ENCODE assay signal across 8 mouse cellular contexts in genomic region chr14:45423220-45423619, GRCm38 (mm10). TPM values are rescaled to one million over a fixed set of nuclear protein-coding genes. Genes with fewer than 3 reads are reported as not detected.
DNase-seq lines count a peak whose midpoint lies in the region; ATAC-seq and TF ChIP-seq lines count a peak whose summit lies in the region.

No protein-coding gene starts in this region.

- H3K9me3 ChIP-seq in hindbrain, embryonic 16.5 days (ENCODE audit: control insufficient read depth, low read length), result peaks cover 2% of the 10 kb centered on the region; the same call in 1 of the 2 replicates
- peaks cover 7% of the 10 kb centered on the region; the same call in 1 of the 2 replicates for H3K9me3 ChIP-seq in lung, embryonic 14.5 days (ENCODE audit: low read depth, low read length)

- no peak overlapping the region for H3K27ac ChIP-seq in hindbrain, embryonic 16.5 days (ENCODE audit: low read depth, low read length)
- no peak overlapping the region for H3K27ac ChIP-seq in lung, embryonic 14.5 days (ENCODE audit: low read depth)

- 11% methylated on average over 5 of the region's 5 CpGs for WGBS in hindbrain, embryonic 16.5 days
- 2% methylated on average over 5 of the region's 5 CpGs for WGBS in lung, embryonic 14.5 days

- no peaks in the 10 kb centered on the region for H3K36me3 ChIP-seq in hindbrain, embryonic 16.5 days (ENCODE audit: control insufficient read depth, insufficient read depth, low read length)
- no peaks in the 10 kb centered on the region for H3K36me3 ChIP-seq in lung, embryonic 14.5 days (ENCODE audit: insufficient read depth)

- no peak overlapping the region for H3K4me3 ChIP-seq in hindbrain, embryonic 16.5 days (ENCODE audit: low read length)
- no peak overlapping the region for H3K4me3 ChIP-seq in lung, embryonic 14.5 days (ENCODE audit: low read depth, low read length)

- TF ChIP-seq CTCF in lung, embryonic 14.5 days (IDR thresholded peaks at IDR 0.05; ENCODE audit: low read depth), result peak; percentile 84

- ATAC-seq in CD4-positive, CD25-positive, alpha-beta regulatory T cell, adult 4 months, result no peak
- ATAC-seq in hindbrain, embryonic 16.5 days, result peak; percentile 79; the same call in 1 of the 2 replicates
- no peak for ATAC-seq in lung, embryonic 14.5 days (ENCODE audit: insufficient read depth)

- no peak overlapping the region for H3K9ac ChIP-seq in hindbrain, embryonic 16.5 days (ENCODE audit: low read depth, low read length)
- no peak overlapping the region for H3K9ac ChIP-seq in lung, embryonic 14.5 days

- no peaks in the 10 kb centered on the region for H3K4me1 ChIP-seq in hindbrain, embryonic 16.5 days (ENCODE audit: control insufficient read depth, insufficient read depth, low read depth, low read length)
- H3K4me1 ChIP-seq in lung, embryonic 14.5 days (ENCODE audit: insufficient read depth), result no peaks in the 10 kb centered on the region

- DNase-seq in CD4-positive, CD25-positive, alpha-beta regulatory T cell, adult 2 months (ENCODE audit: low read depth, low spot score), result peak; percentile 74
- DNase-seq in right cerebral cortex, adult 2 months (ENCODE audit: low spot score in 2 of 2), result peak; percentile 18 to 36
- no peak for DNase-seq in right cerebral cortex, postnatal 36 days (ENCODE audit: low spot score in 2 of 2)
- peak; percentile 65 to 84 for DNase-seq in cerebellum, postnatal 10 days
- DNase-seq in lung, embryonic 14.5 days, result peak; percentile 94
- DNase-seq in retina, postnatal 1 day, result peak; percentile 83

- H3K4me2 ChIP-seq in hindbrain, embryonic 16.5 days (ENCODE audit: low read length), result no peak overlapping the region
- H3K4me2 ChIP-seq in lung, embryonic 14.5 days, result no peak overlapping the region

- no peaks in the 10 kb centered on the region for H3K27me3 ChIP-seq in hindbrain, embryonic 16.5 days (replicated peaks; ENCODE audit: control insufficient read depth, insufficient read depth, low read length)
- no peaks in the 10 kb centered on the region for H3K27me3 ChIP-seq in lung, embryonic 14.5 days (ENCODE audit: insufficient read depth, low read length)

RNA-seq across cellular contexts. Expression of gene Gnpnat1, which starts 18.5 kb away (rescaled TPM):
- 10 to 100 TPM; 68.3 to 79.2 TPM for polyA plus RNA-seq in CD4-positive, CD25-positive, alpha-beta regulatory T cell, adult 4 months (2017; shearing (Covaris generic))
- 28.5 and 30.4 TPM in 2 replicates for polyA plus RNA-seq in hindbrain, embryonic 16.5 days (2015; fragmentation: Nextera tagmentation; extraction: Ambion mirVana)
- 54.9 and 57.3 TPM in 2 replicates for polyA plus RNA-seq in lung, embryonic 14.5 days (2014; fragmentation: Nextera tagmentation; extraction: Ambion mirVana)

Comparison
In these comparisons a context has a peak if more than half of its experiments do, and no peak if none do; other contexts are left out.
1. DNase-seq: peak in CD4-positive, CD25-positive, alpha-beta regulatory T cell, adult 2 months (single experiment), right cerebral cortex, adult 2 months (2 of 2), cerebellum, postnatal 10 days (2 of 2), lung, embryonic 14.5 days (single experiment) and retina, postnatal 1 day (single experiment); none in right cerebral cortex, postnatal 36 days (0 of 2).